Mouse (Mus musculus): ENCODE data around the gene D2hgdh. TPM values are rescaled to one million over a fixed set of nuclear protein-coding genes. Genes with fewer than 3 reads are reported as not detected.
"Not testable (repeated sequence)": the region's sequence is repeated elsewhere in the genome, so short reads cannot be mapped to it uniquely, and the experiment has no call there.

The D2hgdh gene
- polyA plus RNA-seq, 1 experiment, result 6.6 TPM

DNA sequence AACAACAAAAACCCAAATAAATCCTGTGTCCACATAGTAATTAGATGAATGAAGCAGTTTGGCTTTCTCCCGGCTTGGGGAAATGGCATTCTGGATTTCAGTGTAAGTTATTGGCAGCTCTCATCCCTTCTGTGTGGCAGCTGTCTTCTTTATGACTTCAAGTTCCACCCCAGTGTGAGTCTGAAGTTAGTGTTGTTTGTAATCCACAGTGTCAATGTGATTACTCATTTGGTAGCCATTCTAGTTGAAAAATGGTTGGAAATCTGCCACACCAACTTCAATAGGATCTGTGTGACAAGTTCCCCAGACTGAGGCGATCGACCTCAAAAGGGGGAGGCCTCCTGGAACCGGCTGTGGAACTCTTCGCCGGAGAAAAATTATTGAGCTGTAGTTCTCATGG is 32.7 kb downstream of the D2hgdh start:
- Histone ChIP-seq H3K27me3 (ENCODE audit: control insufficient read depth, insufficient read depth, insufficient read length) (no peaks in the 10 kb centered on the region), H3K79me3 (ENCODE audit: low read depth) (no peaks in the 10 kb centered on the region), H3ac (ENCODE audit: control insufficient read depth, insufficient read length, low read depth) (no peak overlapping the region), H3K4me3 (ENCODE audit: insufficient read depth, poor library complexity, severe bottlenecking) (no peak overlapping the region), H3K36me3 (ENCODE audit: control insufficient read depth, insufficient read depth) (no peaks in the 10 kb centered on the region), H3K79me2 (ENCODE audit: control insufficient read depth, insufficient read depth) (no peaks in the 10 kb centered on the region)
- TF ChIP-seq USF1 (IDR thresholded peaks at IDR 0.05; ENCODE audit: low read depth), result no peak

DNA sequence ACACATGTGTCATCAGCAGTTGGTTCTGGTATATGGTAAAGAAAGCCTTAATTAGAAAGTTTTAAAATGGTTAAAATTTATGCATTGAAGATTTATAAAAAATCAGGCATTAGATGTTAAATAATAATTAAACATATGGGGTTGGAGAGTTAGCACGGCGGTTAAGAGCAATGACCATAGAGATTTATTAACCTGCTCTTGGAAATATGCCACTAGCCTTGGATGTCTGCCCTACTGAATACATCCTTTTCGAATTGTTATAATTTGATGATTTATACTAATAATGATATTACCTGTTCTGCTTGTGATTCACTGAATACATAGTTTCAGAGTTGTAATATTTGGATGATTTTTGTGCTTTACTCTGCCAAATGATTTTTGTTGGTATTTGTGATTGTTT is 33.3 kb downstream of the D2hgdh start:
- no peak for TF ChIP-seq FOSL1 (IDR thresholded peaks at IDR 0.05; ENCODE audit: insufficient read depth, low read length, poor library complexity, severe bottlenecking)
- Histone ChIP-seq H3K36me3 (ENCODE audit: control insufficient read depth, insufficient read depth) (no peaks in the 10 kb centered on the region), H3K4me3 (ENCODE audit: insufficient read depth, poor library complexity, severe bottlenecking) (no peak overlapping the region), H3ac (ENCODE audit: control insufficient read depth, insufficient read length, low read depth) (no peak overlapping the region), H3K79me3 (ENCODE audit: low read depth) (no peaks in the 10 kb centered on the region), H3K79me2 (ENCODE audit: control insufficient read depth, insufficient read depth) (no peaks in the 10 kb centered on the region), H3K27me3 (ENCODE audit: control insufficient read depth, insufficient read depth, insufficient read length) (no peaks in the 10 kb centered on the region)

DNA sequence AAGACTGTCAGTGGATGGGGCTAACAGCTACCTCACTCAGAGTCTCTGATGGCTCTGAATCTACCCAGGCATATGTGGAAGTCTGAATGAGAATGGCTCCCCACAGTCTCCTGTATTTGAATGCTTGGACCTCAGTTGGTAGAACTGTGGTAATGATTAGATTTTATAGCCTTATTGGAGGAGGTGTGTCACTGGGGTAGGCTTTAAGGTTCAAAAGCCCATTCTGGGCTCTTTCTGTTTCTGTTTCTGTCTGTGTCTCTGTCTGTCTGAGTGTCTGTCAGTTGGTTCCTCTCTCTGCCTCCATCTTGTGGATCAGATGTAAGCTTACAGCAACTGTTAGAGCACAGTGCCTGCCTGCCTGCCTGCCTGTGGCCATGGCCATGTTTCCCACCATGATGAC is 34.9 kb downstream of the D2hgdh start:
- H3K79me3 ChIP-seq (ENCODE audit: low read depth), result no peaks in the 10 kb centered on the region
- H3K36me3 ChIP-seq (ENCODE audit: control insufficient read depth, insufficient read depth), result no peaks in the 10 kb centered on the region
- no peak overlapping the region for H3K4me3 ChIP-seq (ENCODE audit: insufficient read depth, poor library complexity, severe bottlenecking)
- no peaks in the 10 kb centered on the region for H3K27me3 ChIP-seq (ENCODE audit: control insufficient read depth, insufficient read depth, insufficient read length)
- TF ChIP-seq FOSL1 (IDR thresholded peaks at IDR 0.05; ENCODE audit: insufficient read depth, low read length, poor library complexity, severe bottlenecking), result no peak
- TF ChIP-seq MYOD1 (IDR thresholded peaks at IDR 0.05; ENCODE audit: control insufficient read depth, insufficient read length, low read depth), result no peak
- TF ChIP-seq CEBPB (IDR thresholded peaks at IDR 0.05; ENCODE audit: low read depth), result no peak
- TF ChIP-seq USF1 (IDR thresholded peaks at IDR 0.05; ENCODE audit: low read depth), result no peak
- no peak for TF ChIP-seq MYOG (IDR thresholded peaks at IDR 0.05; ENCODE audit: control insufficient read depth, extremely low read depth, insufficient read length)
- no peak for TF ChIP-seq CTCF (IDR thresholded peaks at IDR 0.05; ENCODE audit: control insufficient read depth, insufficient read depth, insufficient read length)
- TF ChIP-seq MAX (IDR thresholded peaks at IDR 0.05), result no peak
- H3K79me2 ChIP-seq (ENCODE audit: control insufficient read depth, insufficient read depth), result no peaks in the 10 kb centered on the region
- H3ac ChIP-seq (ENCODE audit: control insufficient read depth, insufficient read length, low read depth), result no peak overlapping the region

DNA sequence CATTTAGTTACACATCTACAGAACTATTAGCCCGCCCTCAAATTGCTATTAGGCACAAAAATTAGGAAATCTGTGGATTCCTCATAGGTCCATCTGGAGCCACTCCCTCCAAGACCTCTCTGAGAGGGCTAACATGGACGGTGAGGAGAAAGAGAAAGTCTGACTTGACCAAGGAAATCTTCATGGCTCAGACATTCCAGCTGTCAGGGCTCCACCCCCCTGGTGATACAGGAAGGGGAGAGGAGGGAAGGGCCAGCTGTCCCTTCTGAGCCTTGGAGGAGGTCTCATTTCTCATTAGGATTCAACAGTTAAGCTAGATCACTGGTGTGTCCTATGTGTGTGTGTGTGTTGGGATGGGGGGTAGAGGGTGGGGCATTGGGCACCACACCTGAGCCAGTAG is 36.3 kb downstream of the D2hgdh start, which contains the start of gene Gal3st2:
Gene Gal3st2, plus strand, starts transcription at position 259 of the 400 bp plus-strand sequence.
- not testable (repeated sequence) for H3K79me2 ChIP-seq (ENCODE audit: control insufficient read depth, insufficient read depth); H3K4me3 ChIP-seq (ENCODE audit: insufficient read depth, poor library complexity, severe bottlenecking); H3K79me3 ChIP-seq (ENCODE audit: low read depth); H3K27me3 ChIP-seq (ENCODE audit: control insufficient read depth, insufficient read depth, insufficient read length); H3K36me3 ChIP-seq (ENCODE audit: control insufficient read depth, insufficient read depth); H3ac ChIP-seq (ENCODE audit: control insufficient read depth, insufficient read length, low read depth)

DNA sequence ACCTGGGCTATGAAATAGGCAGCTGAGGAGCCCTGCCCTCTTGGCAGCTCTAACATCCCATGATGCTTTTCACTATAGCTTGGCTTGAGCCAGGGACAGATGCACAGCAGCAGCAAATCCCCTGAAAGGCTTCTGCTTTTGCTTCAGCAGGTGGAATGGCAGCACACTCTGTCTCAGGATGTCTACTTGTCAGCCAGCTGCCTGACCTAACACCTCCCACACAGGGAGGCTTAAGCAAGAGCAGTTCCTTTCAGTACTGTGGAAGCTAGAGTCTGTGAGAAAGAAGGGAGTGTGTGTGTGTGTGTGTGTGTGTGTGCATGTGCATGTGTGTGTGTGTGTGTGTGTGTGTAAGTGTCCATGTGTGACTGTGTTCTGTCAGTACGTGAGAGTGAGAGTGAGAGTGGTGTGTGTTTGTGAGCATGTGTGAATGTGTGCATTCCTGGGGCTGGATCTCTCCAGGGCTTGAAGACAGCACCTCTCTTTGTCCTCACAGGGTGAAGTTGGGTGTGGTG is 46.9 kb downstream of the D2hgdh start:
- H3K79me2 ChIP-seq (ENCODE audit: control insufficient read depth, insufficient read depth); H3K79me3 ChIP-seq (ENCODE audit: low read depth); H3ac ChIP-seq (ENCODE audit: control insufficient read depth, insufficient read length, low read depth); H3K27me3 ChIP-seq (ENCODE audit: control insufficient read depth, insufficient read depth, insufficient read length); H3K36me3 ChIP-seq (ENCODE audit: control insufficient read depth, insufficient read depth); H3K4me3 ChIP-seq (ENCODE audit: insufficient read depth, poor library complexity, severe bottlenecking): not testable (repeated sequence)

DNA sequence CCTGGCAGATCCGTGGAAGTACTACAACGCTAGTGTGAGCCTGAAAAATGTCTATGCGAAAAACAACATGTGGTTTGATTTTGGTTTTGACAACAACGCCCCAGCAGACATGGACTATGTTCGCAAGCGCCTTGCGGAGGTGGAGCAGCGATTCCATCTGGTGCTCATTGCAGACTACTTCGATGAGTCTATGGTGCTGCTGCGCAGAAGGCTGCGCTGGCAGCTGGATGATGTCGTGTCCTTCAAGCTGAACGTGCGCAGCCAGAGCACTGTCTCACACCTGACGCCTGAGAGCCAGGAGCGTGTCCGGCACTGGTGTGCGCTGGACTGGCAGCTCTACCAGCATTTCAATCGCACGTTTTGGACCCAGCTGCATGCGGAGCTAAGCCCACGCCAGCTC is 49.7 kb downstream of the D2hgdh start:
- not testable (repeated sequence) for H3K79me2 ChIP-seq (ENCODE audit: control insufficient read depth, insufficient read depth); H3K79me3 ChIP-seq (ENCODE audit: low read depth); H3ac ChIP-seq (ENCODE audit: control insufficient read depth, insufficient read length, low read depth); H3K36me3 ChIP-seq (ENCODE audit: control insufficient read depth, insufficient read depth); H3K4me3 ChIP-seq (ENCODE audit: insufficient read depth, poor library complexity, severe bottlenecking); H3K27me3 ChIP-seq (ENCODE audit: control insufficient read depth, insufficient read depth, insufficient read length)

DNA sequence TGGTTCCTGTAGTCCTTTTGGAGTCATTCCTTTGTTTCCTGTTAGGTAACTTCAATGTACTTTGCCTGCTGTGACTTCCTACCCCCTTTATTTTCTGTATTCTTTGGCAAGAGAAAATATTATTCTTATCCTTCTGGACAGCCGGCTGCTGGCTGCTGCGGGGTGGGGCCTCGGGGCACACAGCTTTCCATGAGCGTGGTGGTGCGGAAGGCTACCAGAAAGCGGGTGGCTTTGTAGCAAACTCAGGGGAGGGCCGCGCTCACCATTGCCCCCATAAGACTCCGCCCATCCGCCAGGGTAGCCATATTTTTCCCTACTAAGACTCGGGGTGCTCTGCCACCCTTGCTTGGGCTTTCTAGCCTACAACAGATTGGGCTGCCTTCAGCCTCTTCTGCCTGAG is 57.1 kb downstream of the D2hgdh start:
- H3K27me3 ChIP-seq (ENCODE audit: control insufficient read depth, insufficient read depth, insufficient read length); H3K4me3 ChIP-seq (ENCODE audit: insufficient read depth, poor library complexity, severe bottlenecking); H3K36me3 ChIP-seq (ENCODE audit: control insufficient read depth, insufficient read depth); H3K79me3 ChIP-seq (ENCODE audit: low read depth); H3ac ChIP-seq (ENCODE audit: control insufficient read depth, insufficient read length, low read depth); H3K79me2 ChIP-seq (ENCODE audit: control insufficient read depth, insufficient read depth): not testable (repeated sequence)

DNA sequence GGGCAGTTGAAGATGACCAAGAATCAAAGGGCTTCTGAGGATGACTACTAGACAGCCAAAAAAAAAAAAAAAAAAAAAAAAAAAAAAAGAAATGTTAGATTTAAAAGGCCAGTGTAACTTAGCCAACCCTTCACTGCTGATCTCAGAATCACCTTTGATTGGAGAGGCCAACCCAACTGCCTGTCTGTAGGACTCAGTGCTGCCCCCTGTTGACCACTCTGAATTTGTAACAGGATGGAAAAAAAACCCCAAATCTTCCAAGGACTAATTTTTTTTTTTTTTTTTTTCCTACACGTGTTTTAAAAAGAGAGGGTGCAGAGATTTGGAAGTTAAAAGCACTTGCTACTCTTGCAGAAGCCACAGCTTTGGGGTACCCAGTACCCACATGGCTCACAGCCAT is 66.2 kb downstream of the D2hgdh start:
- not testable (repeated sequence) for H3K27me3 ChIP-seq (ENCODE audit: control insufficient read depth, insufficient read depth, insufficient read length); H3K79me3 ChIP-seq (ENCODE audit: low read depth); H3ac ChIP-seq (ENCODE audit: control insufficient read depth, insufficient read length, low read depth); H3K79me2 ChIP-seq (ENCODE audit: control insufficient read depth, insufficient read depth); H3K4me3 ChIP-seq (ENCODE audit: insufficient read depth, poor library complexity, severe bottlenecking); H3K36me3 ChIP-seq (ENCODE audit: control insufficient read depth, insufficient read depth)

DNA sequence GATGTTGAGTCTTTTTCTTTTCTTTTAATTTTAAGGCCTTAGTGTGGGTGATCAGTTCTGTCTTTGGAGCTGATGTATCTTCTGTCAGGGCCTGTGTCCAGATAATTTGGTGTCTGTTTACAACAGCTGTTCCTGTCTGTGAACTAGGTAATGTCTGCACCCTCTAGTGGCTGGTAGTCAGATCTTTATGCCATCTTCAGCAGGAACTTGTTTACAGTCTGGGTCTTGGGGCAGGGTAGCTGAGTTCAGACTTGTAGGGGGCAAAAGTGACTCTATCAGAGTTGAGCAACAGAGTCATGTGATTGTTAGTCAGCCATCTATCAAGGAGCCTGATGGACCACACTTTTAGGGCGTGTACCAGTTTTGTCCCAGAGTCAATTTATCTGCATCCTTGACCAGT is 72.7 kb downstream of the D2hgdh start:
- H3K36me3 ChIP-seq (ENCODE audit: control insufficient read depth, insufficient read depth); H3K4me3 ChIP-seq (ENCODE audit: insufficient read depth, poor library complexity, severe bottlenecking); H3K27me3 ChIP-seq (ENCODE audit: control insufficient read depth, insufficient read depth, insufficient read length); H3K79me3 ChIP-seq (ENCODE audit: low read depth); H3ac ChIP-seq (ENCODE audit: control insufficient read depth, insufficient read length, low read depth); H3K79me2 ChIP-seq (ENCODE audit: control insufficient read depth, insufficient read depth): not testable (repeated sequence)

DNA sequence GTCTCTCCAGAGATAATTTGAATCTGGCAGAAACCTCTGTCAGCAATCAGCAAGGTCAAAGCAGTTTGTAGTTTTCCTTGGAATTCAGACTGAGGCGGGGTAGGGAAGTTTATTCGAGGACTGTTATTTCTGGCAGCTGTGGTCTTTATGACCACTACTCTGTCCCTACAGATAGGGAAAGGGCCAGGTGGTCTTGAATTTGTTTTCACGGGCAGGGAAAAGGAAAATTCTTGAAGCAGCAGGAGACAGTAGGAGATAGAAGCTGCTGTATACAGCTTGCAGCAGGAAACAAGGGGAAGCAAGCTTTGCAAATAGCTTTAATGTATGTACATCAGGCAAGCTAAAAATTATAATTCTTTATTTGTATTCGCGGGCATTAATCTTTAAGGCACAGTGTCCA is 76.6 kb downstream of the D2hgdh start:
- not testable (repeated sequence) for H3ac ChIP-seq (ENCODE audit: control insufficient read depth, insufficient read length, low read depth); H3K79me3 ChIP-seq (ENCODE audit: low read depth); H3K27me3 ChIP-seq (ENCODE audit: control insufficient read depth, insufficient read depth, insufficient read length); H3K4me3 ChIP-seq (ENCODE audit: insufficient read depth, poor library complexity, severe bottlenecking); H3K79me2 ChIP-seq (ENCODE audit: control insufficient read depth, insufficient read depth); H3K36me3 ChIP-seq (ENCODE audit: control insufficient read depth, insufficient read depth)
